Mouse (Mus musculus) testis, adult 2 months (tissue): ENCODE measurements around the gene Thsd7b. TPM values are rescaled to one million over a fixed set of nuclear protein-coding genes. Genes with fewer than 3 reads are reported as not detected.

Experiments
- H3K27ac ChIP-seq: fragments of 200-500 bp; 2 replicates; pipeline ENCODE4 v1.5.1; 2012; ENCODE audit warnings: low read depth, low read length; ENCODE audit not compliant: control insufficient read depth, insufficient read depth
- H3K27me3 ChIP-seq: fragments of 200-500 bp; 2 replicates; pipeline ENCODE4 v1.6.1; 2012; ENCODE audit warnings: mild to moderate bottlenecking, low read length, moderate library complexity; ENCODE audit not compliant: control insufficient read depth, insufficient read depth
- H3K36me3 ChIP-seq: fragments of 200-500 bp; 2 replicates; pipeline ENCODE4 v1.6.1; 2012; ENCODE audit warnings: mild to moderate bottlenecking, low read length; ENCODE audit not compliant: control insufficient read depth, insufficient read depth
- H3K4me1 ChIP-seq: fragments of 200-500 bp; 2 replicates; pipeline ENCODE4 v1.6.1; 2012; ENCODE audit warnings: low read length; ENCODE audit not compliant: control insufficient read depth, insufficient read depth
- H3K4me3 ChIP-seq: fragments of 200-500 bp; 2 replicates; pipeline ENCODE4 v1.5.1; 2012; ENCODE audit warnings: low read depth, mild to moderate bottlenecking, low read length, moderate library complexity, mixed read lengths; ENCODE audit not compliant: control insufficient read depth
- CTCF ChIP-seq: fragments of 200-500 bp; IDR thresholded peaks from 2 replicates; pipeline ENCODE4 v1.5.1; 2012; ENCODE audit warnings: low read depth, mild to moderate bottlenecking, inconsistent platforms, low read length, moderate library complexity; ENCODE audit not compliant: control insufficient read depth, insufficient read depth, insufficient replicate concordance
- POLR2A ChIP-seq: fragments of 200-500 bp; IDR thresholded peaks from 2 replicates; pipeline ENCODE4 v1.6.1; 2012; ENCODE audit warnings: low read depth, mild to moderate bottlenecking, inconsistent platforms, low read length, moderate library complexity; ENCODE audit not compliant: control insufficient read depth
- polyA plus RNA-seq: library from polyadenylated mRNA; depleted of rRNA; stranded (reverse); fragments of >200 nt; gene quantifications from 2 replicates; pipeline ENCODE4 v1.2.3, GENCODE M21; 2012; rRNA removed

Thsd7b gene
- polyA plus RNA-seq = 8.8 and 9.7 TPM in 2 replicates

DNA sequence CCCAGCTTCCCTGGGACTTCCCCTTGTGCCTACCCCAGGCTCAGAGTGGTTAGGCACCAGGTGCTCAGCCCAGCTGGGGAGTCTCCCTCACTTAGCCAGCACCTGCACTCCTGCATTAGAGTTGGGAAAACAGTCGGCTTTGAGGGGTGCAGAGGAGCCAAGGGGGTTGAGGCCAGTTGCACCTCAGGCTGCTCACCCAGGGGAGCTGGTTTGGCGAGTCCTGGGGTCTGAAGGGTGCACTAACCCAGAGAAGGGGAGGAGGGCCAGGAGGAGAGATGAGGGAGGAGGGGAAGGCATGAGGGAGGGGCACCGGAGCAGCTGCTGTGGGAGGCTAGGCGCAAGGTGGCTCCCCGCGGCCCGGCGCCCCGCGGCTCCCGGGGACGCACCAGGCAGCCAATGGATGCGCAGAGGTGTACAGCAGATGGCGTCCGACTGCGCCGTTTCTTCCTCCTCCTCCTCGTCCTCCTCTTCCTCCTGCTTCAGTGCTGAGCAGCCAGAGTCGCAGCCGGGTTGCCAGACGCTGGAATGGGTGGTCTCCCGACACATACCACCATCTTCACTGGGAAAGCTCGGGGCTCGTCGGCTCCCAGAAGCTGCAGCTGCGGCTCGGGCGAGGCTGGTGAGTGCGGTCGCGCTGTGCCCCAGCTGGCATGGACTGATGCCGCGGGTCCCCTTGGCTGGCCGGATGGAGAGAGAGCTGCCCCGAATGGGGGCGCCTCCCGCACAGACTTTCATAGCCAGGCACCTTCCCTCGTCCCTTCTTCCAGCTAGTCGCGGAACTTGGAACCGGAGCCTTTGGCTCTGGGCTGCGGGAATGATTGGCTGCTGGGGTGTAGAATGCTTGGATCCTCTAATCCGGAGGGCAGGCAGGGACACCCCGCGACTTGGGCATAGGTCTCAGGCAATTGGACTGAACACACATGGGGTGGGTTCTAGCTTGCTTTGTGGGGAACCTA, at the start of gene Thsd7b:
Thsd7b (plus strand) TSS at position 321 of the 956 bp plus-strand sequence.
- no peak for TF ChIP-seq CTCF
- no peak for TF ChIP-seq POLR2A
- Histone ChIP-seq H3K36me3 (no peaks in the 10 kb centered on the region), H3K4me3 (no peak within 1 kb of the TSS; the same call in 1 of the 2 replicates), H3K27ac (no peak within 1 kb of the TSS), H3K27me3 (no peaks in the 10 kb centered on the region), H3K4me1 (no peaks in the 10 kb centered on the region; the same call in 1 of the 2 replicates)

DNA sequence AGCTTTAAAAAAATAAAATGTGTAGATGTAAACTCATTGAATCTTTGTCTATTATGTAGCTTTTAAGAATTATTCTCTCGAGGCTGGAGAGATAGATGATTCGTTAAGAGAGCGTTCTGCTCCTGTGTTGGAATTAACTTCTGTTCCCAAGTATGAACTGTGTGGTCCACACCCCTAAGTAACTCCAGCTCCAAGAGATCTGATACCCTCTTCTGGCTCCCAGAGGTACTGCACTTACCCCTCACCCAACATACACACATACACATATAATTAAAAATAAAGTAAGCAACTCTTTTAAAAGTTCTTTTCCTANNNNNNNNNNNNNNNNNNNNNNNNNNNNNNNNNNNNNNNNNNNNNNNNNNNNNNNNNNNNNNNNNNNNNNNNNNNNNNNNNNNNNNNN, 28.8 kb upstream of the Thsd7b start:
- Histone ChIP-seq H3K27me3 (no peaks in the 10 kb centered on the region), H3K36me3 (no peaks in the 10 kb centered on the region), H3K27ac (no peak overlapping the region), H3K4me3 (no peak overlapping the region), H3K4me1 (no peaks in the 10 kb centered on the region)
- TF ChIP-seq POLR2A = no peak
- no peak for TF ChIP-seq CTCF

GRCm38 (mm10) chr1:129250704-129251443, 22.2 kb upstream of the Thsd7b start:
- H3K4me1 ChIP-seq = no peaks in the 10 kb centered on the region
- H3K27ac ChIP-seq = no peak overlapping the region
- no peak overlapping the region for H3K4me3 ChIP-seq
- TF ChIP-seq CTCF (no peak), POLR2A (no peak)
- H3K36me3 ChIP-seq = no peaks in the 10 kb centered on the region
- H3K27me3 ChIP-seq = no peaks in the 10 kb centered on the region

- H3K27ac ChIP-seq = no peak overlapping the region
- no peaks in the 10 kb centered on the region for H3K36me3 ChIP-seq
- H3K4me1 ChIP-seq = no peaks in the 10 kb centered on the region
- no peak for TF ChIP-seq CTCF
- no peak for TF ChIP-seq POLR2A
- H3K4me3 ChIP-seq = no peak overlapping the region
- H3K27me3 ChIP-seq = no peaks in the 10 kb centered on the region
These were observed 6.4 kb upstream of the Thsd7b start for GRCm38 (mm10) chr1:129266684-129267083.

DNA sequence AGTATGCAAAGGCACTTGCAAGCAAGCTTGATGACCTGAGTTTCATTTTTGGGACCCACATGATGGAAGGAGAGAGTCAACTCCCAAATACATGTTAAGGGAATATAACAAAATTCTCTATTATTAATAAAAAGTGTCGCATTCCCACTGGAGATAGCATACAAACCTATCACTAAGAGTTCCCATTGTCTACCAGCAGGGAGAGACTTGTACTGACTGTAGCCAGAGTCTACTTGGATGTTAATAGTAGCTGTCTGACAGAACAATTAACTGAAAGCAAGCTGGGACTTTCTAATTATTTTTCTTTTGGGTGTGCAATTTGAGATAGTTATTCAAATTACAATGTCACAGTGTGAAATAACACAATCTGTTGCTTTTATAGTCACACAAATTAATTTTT, 31.1 kb downstream of the Thsd7b start:
- H3K36me3 ChIP-seq = no peaks in the 10 kb centered on the region
- no peaks in the 10 kb centered on the region for H3K4me1 ChIP-seq
- TF ChIP-seq POLR2A (no peak), CTCF (no peak)
- H3K27ac ChIP-seq = no peak overlapping the region
- H3K27me3 ChIP-seq = no peaks in the 10 kb centered on the region
- H3K4me3 ChIP-seq = no peak overlapping the region

GRCm38 (mm10) chr1:129324388-129324787, 51.3 kb downstream of the Thsd7b start:
- TF ChIP-seq POLR2A = no peak
- no peak for TF ChIP-seq CTCF
- Histone ChIP-seq H3K27ac (no peak overlapping the region), H3K4me1 (no peaks in the 10 kb centered on the region)

GRCm38 (mm10) chr1:129324798-129325197, 51.7 kb downstream of the Thsd7b start:
- Histone ChIP-seq H3K4me1 (no peaks in the 10 kb centered on the region), H3K27ac (no peak overlapping the region), H3K36me3 (no peaks in the 10 kb centered on the region), H3K4me3 (no peak overlapping the region), H3K27me3 (no peaks in the 10 kb centered on the region)
- TF ChIP-seq CTCF (no peak), POLR2A (no peak)

More at GRCm38 (mm10) chr1:129324388-129324787, 51.3 kb downstream of the Thsd7b start:
- Histone ChIP-seq H3K27me3 (no peaks in the 10 kb centered on the region), H3K36me3 (no peaks in the 10 kb centered on the region), H3K4me3 (no peak overlapping the region)
